Mouse (Mus musculus) heart, adult 2 months (tissue): ENCODE data around the gene Alpl.

Source experiments
- CTCF ChIP-seq: fragments of 200-600 bp; IDR thresholded peaks from 2 replicates; pipeline ENCODE4 v1.8.1; 2022; ENCODE audit warnings: antibody characterized with exemption, mild to moderate bottlenecking, moderate library complexity
- EP300 ChIP-seq: fragments of 200-500 bp; IDR thresholded peaks from 2 replicates; pipeline ENCODE4 v1.6.1; 2011; ENCODE audit warnings: low read depth, low read length, control low read depth; ENCODE audit not compliant: insufficient read depth
- POLR2A ChIP-seq: fragments of 200-500 bp; IDR thresholded peaks from 2 replicates; pipeline ENCODE4 v1.6.1; 2011; ENCODE audit warnings: mild to moderate bottlenecking, low read depth, low read length, control low read depth; ENCODE audit not compliant: insufficient read depth

- TF ChIP-seq CTCF (no peak), POLR2A (no peak), EP300 (no peak)
These were observed 76.7 kb downstream of the Alpl start for GRCm38 (mm10) chr4:137719378-137720077.
